Mouse (Mus musculus) limb, embryonic 11.5 days (tissue): Measurements from ENCODE around the gene Map3k6. TPM values are rescaled to one million over a fixed set of nuclear protein-coding genes. Genes with fewer than 3 reads are reported as not detected.
A peak's percentile ranks its signal among the peaks of the same experiment; 100 is the strongest.

ENCODE experiments used
- ATAC-seq: fragments of 200-750 bp; cut with Nextera tagmentation; 2 replicates; pipeline ENCODE4 v1.8.0; 2017; ENCODE audit warnings: low read depth; ENCODE audit not compliant: insufficient number of reproducible peaks, low FRiP score, low TSS enrichment
- DNase-seq: peaks from one replicate; pipeline ENCODE4 v3.0.0-alpha.2; 2015; ENCODE audit warnings: low spot score
- H3K27ac ChIP-seq: fragments of 300-500 bp; sonication (generic); replicated peaks from 2 replicates; pipeline ENCODE4 v1.5.1; 2014; ENCODE audit warnings: low read depth, mild to moderate bottlenecking, low read length
- H3K27me3 ChIP-seq: fragments of 300-500 bp; sonication (generic); 2 replicates; pipeline ENCODE4 v1.6.1; 2014; ENCODE audit warnings: mild to moderate bottlenecking, low read length, mixed read lengths; ENCODE audit not compliant: control insufficient read depth, insufficient read depth
- H3K36me3 ChIP-seq: fragments of 300-500 bp; sonication (generic); 2 replicates; pipeline ENCODE4 v1.6.1; 2014; ENCODE audit warnings: mild to moderate bottlenecking, low read length, moderate library complexity, mixed read lengths; ENCODE audit not compliant: control insufficient read depth, insufficient read depth
- H3K4me1 ChIP-seq: fragments of 300-500 bp; sonication (generic); 2 replicates; pipeline ENCODE4 v1.6.1; 2014; ENCODE audit warnings: low read length, mixed read lengths; ENCODE audit not compliant: control insufficient read depth, insufficient read depth
- H3K4me2 ChIP-seq: fragments of 300-500 bp; sonication (generic); 2 replicates; pipeline ENCODE4 v1.6.1; 2014; ENCODE audit warnings: low read depth, mild to moderate bottlenecking, moderate library complexity; ENCODE audit not compliant: severe bottlenecking
- H3K4me3 ChIP-seq: fragments of 300-500 bp; sonication (generic); 2 replicates; pipeline ENCODE4 v1.5.1; 2014; ENCODE audit warnings: low read depth, low read length
- H3K9ac ChIP-seq: fragments of 300-500 bp; sonication (generic); 2 replicates; pipeline ENCODE4 v1.6.1; 2014; ENCODE audit warnings: mild to moderate bottlenecking, low read length
- H3K9me3 ChIP-seq: fragments of 300-500 bp; sonication (generic); 2 replicates; pipeline ENCODE4 v1.6.1; 2016; ENCODE audit warnings: low read length; ENCODE audit not compliant: control insufficient read depth
- WGBS: fragments of 180-500 bp; shearing (Covaris S2); extraction: QIAGEN DNeasy Blood & Tissue Kit; methylation state at CpG from one replicate; pipeline ENCODE4 v1.1.7; 2014; 5-methylcytosine and 5-hydroxymethylcytosine counted together
- polyA plus RNA-seq: library from polyadenylated mRNA; unstranded; fragments of >200 nt; fragmentation: Nextera tagmentation; extraction: Ambion mirVana; gene quantifications from 2 replicates; pipeline ENCODE4 v1.2.1, GENCODE M21; 2014

The Map3k6 gene
- polyA plus RNA-seq, 1 experiment from 2014 or later: 1.7 TPM

GRCm38 (mm10) chr4:133210788-133211390 is 29.7 kb upstream of the Map3k6 start:
- 94% methylated on average over 19 of the region's 19 CpGs for WGBS

GRCm38 (mm10) chr4:133211751-133212561 is 28.7 kb upstream of the Map3k6 start, which contains the start of the genes Cd164l2 and Gpr3:
TSS of gene Cd164l2 (plus strand) at chr4:133212131.
TSS of gene Gpr3 (minus strand) at chr4:133212536.
- DNase-seq (no peak), ATAC-seq (peak; percentile 58)
- Histone ChIP-seq H3K27ac (no peak within 1 kb of the TSS), H3K4me3 (peak within 1 kb of the TSS; percentile 66), H3K9ac (peak within 1 kb of the TSS; percentile 44), H3K27me3 (peaks cover 22% of the 10 kb centered on the region), H3K4me1 (peaks cover 13% of the 10 kb centered on the region), H3K36me3 (no peaks in the 10 kb centered on the region), H3K4me2 (peak within 1 kb of the TSS; percentile 95), H3K9me3 (no peaks in the 10 kb centered on the region)
- WGBS: 2% methylated on average over 52 of the region's 52 CpGs

More at GRCm38 (mm10) chr4:133210788-133211390, 29.7 kb upstream of the Map3k6 start:
- no peak overlapping the region for H3K9ac ChIP-seq
- no peak overlapping the region for H3K4me2 ChIP-seq
- peaks cover 22% of the 10 kb centered on the region for H3K27me3 ChIP-seq
- peaks cover 13% of the 10 kb centered on the region for H3K4me1 ChIP-seq
- no peak overlapping the region for H3K4me3 ChIP-seq
- DNase-seq: no peak
- no peaks in the 10 kb centered on the region for H3K36me3 ChIP-seq
- no peak for ATAC-seq
- no peak overlapping the region for H3K27ac ChIP-seq
- H3K9me3 ChIP-seq: no peaks in the 10 kb centered on the region

GRCm38 (mm10) chr4:133212562-133213267 is 27.9 kb upstream of the Map3k6 start:
- Histone ChIP-seq H3K9ac (0 out of 2 replicates have a peak overlapping the region, but pooled peaks have one; percentile 14), H3K27ac (no peak overlapping the region), H3K27me3 (peaks cover 22% of the 10 kb centered on the region), H3K9me3 (no peaks in the 10 kb centered on the region), H3K4me3 (peak overlapping the region; percentile 66), H3K4me1 (peaks cover 13% of the 10 kb centered on the region), H3K4me2 (peak overlapping the region; percentile 95), H3K36me3 (no peaks in the 10 kb centered on the region)
- WGBS: 1% methylated on average over 44 of the region's 44 CpGs
- ATAC-seq (peak; percentile 74), DNase-seq (peak; percentile 85)

GRCm38 (mm10) chr4:133213268-133213590 is 27.4 kb upstream of the Map3k6 start:
- H3K27me3 ChIP-seq: peaks cover 22% of the 10 kb centered on the region
- H3K36me3 ChIP-seq: no peaks in the 10 kb centered on the region
- peak overlapping the region; percentile 95; the same call in 1 of the 2 replicates for H3K4me2 ChIP-seq
- 0 out of 2 replicates have a peak overlapping the region, but pooled peaks have one; percentile 66 for H3K4me3 ChIP-seq
- H3K27ac ChIP-seq: no peak overlapping the region
- peaks cover 13% of the 10 kb centered on the region for H3K4me1 ChIP-seq
- no peaks in the 10 kb centered on the region for H3K9me3 ChIP-seq
- DNase-seq (no peak), ATAC-seq (no peak)
- H3K9ac ChIP-seq: no peak overlapping the region
- WGBS: 5% methylated on average over 9 of the region's 9 CpGs

- H3K4me2 ChIP-seq: peak overlapping the region; percentile 95; the same call in 1 of the 2 replicates
- H3K9me3 ChIP-seq: no peaks in the 10 kb centered on the region
- ATAC-seq: no peak
- DNase-seq: no peak
- 5% methylated on average over 10 of the region's 10 CpGs for WGBS
- H3K9ac ChIP-seq: no peak overlapping the region
- peaks cover 22% of the 10 kb centered on the region for H3K27me3 ChIP-seq
- no peak overlapping the region for H3K27ac ChIP-seq
- 0 out of 2 replicates have a peak overlapping the region, but pooled peaks have one; percentile 66 for H3K4me3 ChIP-seq
- H3K4me1 ChIP-seq: peaks cover 13% of the 10 kb centered on the region
- H3K36me3 ChIP-seq: no peaks in the 10 kb centered on the region
These were observed 27.0 kb upstream of the Map3k6 start for GRCm38 (mm10) chr4:133213661-133214060.

- WGBS: 0% methylated on average over 5 of the region's 5 CpGs
- no peak overlapping the region for H3K9ac ChIP-seq
- no peak overlapping the region for H3K4me2 ChIP-seq
- DNase-seq (peak; percentile 81), ATAC-seq (no peak)
- no peak overlapping the region for H3K27ac ChIP-seq
- H3K9me3 ChIP-seq: no peaks in the 10 kb centered on the region
- no peaks in the 10 kb centered on the region for H3K36me3 ChIP-seq
- no peak overlapping the region for H3K4me3 ChIP-seq
- peaks cover 13% of the 10 kb centered on the region for H3K4me1 ChIP-seq
- H3K27me3 ChIP-seq: peaks cover 19% of the 10 kb centered on the region
These were observed 23.0 kb upstream of the Map3k6 start for GRCm38 (mm10) chr4:133217641-133218040.

- Histone ChIP-seq H3K36me3 (no peaks in the 10 kb centered on the region), H3K27ac (no peak overlapping the region), H3K4me1 (peaks cover 4% of the 10 kb centered on the region; the same call in 1 of the 2 replicates), H3K9me3 (no peaks in the 10 kb centered on the region), H3K4me2 (no peak overlapping the region), H3K27me3 (peaks cover 10% of the 10 kb centered on the region), H3K4me3 (no peak overlapping the region), H3K9ac (no peak overlapping the region)
- 90% methylated on average over 3 of the region's 3 CpGs for WGBS
- ATAC-seq: no peak
- DNase-seq: no peak
These were observed 21.9 kb upstream of the Map3k6 start for GRCm38 (mm10) chr4:133218745-133219144.

GRCm38 (mm10) chr4:133220656-133221055 is 20.0 kb upstream of the Map3k6 start:
- Histone ChIP-seq H3K4me1 (peaks cover 8% of the 10 kb centered on the region; the same call in 1 of the 2 replicates), H3K9ac (peak overlapping the region; percentile 56), H3K4me3 (peak overlapping the region; percentile 33), H3K4me2 (peak overlapping the region; percentile 72), H3K27me3 (peaks cover 6% of the 10 kb centered on the region; the same call in 1 of the 2 replicates), H3K27ac (no peak overlapping the region), H3K36me3 (no peaks in the 10 kb centered on the region), H3K9me3 (no peaks in the 10 kb centered on the region)
- WGBS: under 1% methylated on average over 25 of the region's 25 CpGs
- peak; percentile 78 for DNase-seq
- peak; percentile 40; the same call in 1 of the 2 replicates for ATAC-seq
